Mouse (Mus musculus) C2C12 (cell line): Measurements from ENCODE around the gene Abhd10. TPM values are rescaled to one million over a fixed set of nuclear protein-coding genes. Genes with fewer than 3 reads are reported as not detected.

Experiments
- H3K27me3 ChIP-seq: one replicate; pipeline ENCODE4 v1.6.1; 2011; ENCODE audit not compliant: control insufficient read depth, insufficient read depth, insufficient read length
- H3K36me3 ChIP-seq: one replicate; pipeline ENCODE4 v1.6.1; 2011; ENCODE audit not compliant: control insufficient read depth, insufficient read depth
- H3K4me3 ChIP-seq: one replicate; pipeline ENCODE4 v1.5.1; 2011; ENCODE audit warnings: mild to moderate bottlenecking, control low read depth; ENCODE audit not compliant: poor library complexity, insufficient read depth, severe bottlenecking
- H3K79me2 ChIP-seq: one replicate; pipeline ENCODE4 v1.6.1; 2011; ENCODE audit not compliant: control insufficient read depth, insufficient read depth
- H3K79me3 ChIP-seq: one replicate; pipeline ENCODE4 v1.6.1; 2011; ENCODE audit warnings: low read depth, control low read depth
- H3ac ChIP-seq: one replicate; pipeline ENCODE3; 2011; ENCODE audit warnings: low read depth; ENCODE audit not compliant: control insufficient read depth, insufficient read length
- CEBPB ChIP-seq: IDR thresholded peaks from one replicate; pipeline ENCODE4 v1.6.1; 2011; ENCODE audit warnings: low read depth, mild to moderate bottlenecking, control low read depth, moderate library complexity
- CTCF ChIP-seq: IDR thresholded peaks from one replicate; pipeline ENCODE4 v1.5.1; 2011; ENCODE audit not compliant: control insufficient read depth, insufficient read depth, insufficient read length
- FOSL1 ChIP-seq: IDR thresholded peaks from one replicate; pipeline ENCODE4 v1.8.0; 2011; ENCODE audit warnings: mild to moderate bottlenecking, low read length; ENCODE audit not compliant: poor library complexity, insufficient read depth, severe bottlenecking
- MAX ChIP-seq: IDR thresholded peaks from one replicate; pipeline ENCODE4 v1.6.1; 2011; ENCODE audit warnings: mild to moderate bottlenecking, control low read depth
- MYOD1 ChIP-seq: IDR thresholded peaks from one replicate; pipeline ENCODE4 v1.6.1; 2011; ENCODE audit warnings: low read depth; ENCODE audit not compliant: control insufficient read depth, insufficient read length
- MYOG ChIP-seq: IDR thresholded peaks from one replicate; pipeline ENCODE4 v1.6.1; 2011; ENCODE audit not compliant: control insufficient read depth, insufficient read length; ENCODE audit errors: extremely low read depth
- USF1 ChIP-seq: IDR thresholded peaks from one replicate; pipeline ENCODE4 v1.6.1; 2011; ENCODE audit warnings: low read depth, mild to moderate bottlenecking, control low read depth, moderate library complexity
- polyA plus RNA-seq: library from polyadenylated mRNA; unstranded; fragments of >200 nt; fragmentation: generic; extraction: Trizol; gene quantifications from one replicate; pipeline ENCODE4 v1.2.1, GENCODE M21; 2012; ENCODE audit warnings: missing spikeins

The Abhd10 gene
- polyA plus RNA-seq, 1 experiment = 7.6 TPM

- Histone ChIP-seq H3K4me3 (no peak overlapping the region), H3K79me2 (no peaks in the 10 kb centered on the region), H3K27me3 (no peaks in the 10 kb centered on the region), H3ac (no peak overlapping the region), H3K36me3 (no peaks in the 10 kb centered on the region), H3K79me3 (no peaks in the 10 kb centered on the region)
- TF ChIP-seq FOSL1 (no peak), CEBPB (no peak), MYOG (no peak), MAX (no peak), CTCF (no peak), USF1 (no peak), MYOD1 (no peak)
These were observed 20.2 kb downstream of the Abhd10 start for GRCm38 (mm10) chr16:45722460-45722951.

- Histone ChIP-seq H3K4me3 (no peak overlapping the region), H3K79me3 (no peaks in the 10 kb centered on the region), H3K27me3 (no peaks in the 10 kb centered on the region), H3ac (no peak overlapping the region), H3K36me3 (no peaks in the 10 kb centered on the region), H3K79me2 (no peaks in the 10 kb centered on the region)
- no peak for TF ChIP-seq CEBPB
- no peak for TF ChIP-seq MYOD1
- TF ChIP-seq MAX = no peak
- TF ChIP-seq MYOG = no peak
- no peak for TF ChIP-seq USF1
- TF ChIP-seq FOSL1 = no peak
- no peak for TF ChIP-seq CTCF
These were observed 22.6 kb downstream of the Abhd10 start for GRCm38 (mm10) chr16:45720022-45720630.

DNA sequence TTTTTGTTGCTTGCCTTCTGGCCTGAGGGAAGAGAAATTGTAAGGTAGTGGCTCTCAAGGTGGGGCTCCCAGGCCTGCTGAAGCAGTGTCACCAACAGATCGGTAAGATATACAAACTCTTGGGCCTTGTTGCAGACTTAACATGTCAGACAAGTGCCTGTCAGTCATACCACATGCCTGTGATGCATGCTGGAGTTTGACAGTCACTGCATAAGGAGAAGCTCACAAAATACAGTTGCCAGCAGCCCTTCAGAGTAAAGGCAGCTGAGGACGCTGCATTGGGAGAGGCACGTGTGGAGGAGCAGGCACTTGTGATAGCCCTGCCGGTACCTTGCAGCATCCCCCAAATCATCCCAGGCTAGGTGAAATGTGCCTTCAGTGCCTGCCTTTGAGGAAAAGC is 24.5 kb downstream of the Abhd10 start:
- Histone ChIP-seq H3K79me2 (no peaks in the 10 kb centered on the region), H3K36me3 (no peaks in the 10 kb centered on the region), H3K4me3 (no peak overlapping the region), H3K79me3 (no peaks in the 10 kb centered on the region), H3K27me3 (no peaks in the 10 kb centered on the region), H3ac (no peak overlapping the region)
- TF ChIP-seq FOSL1 = no peak
- no peak for TF ChIP-seq MYOG
- no peak for TF ChIP-seq MAX
- no peak for TF ChIP-seq CTCF
- TF ChIP-seq USF1 = no peak
- no peak for TF ChIP-seq MYOD1
- TF ChIP-seq CEBPB = no peak

GRCm38 (mm10) chr16:45714489-45715150 is 28.1 kb downstream of the Abhd10 start:
- H3K36me3 ChIP-seq = no peaks in the 10 kb centered on the region
- no peaks in the 10 kb centered on the region for H3K79me2 ChIP-seq
- H3K4me3 ChIP-seq = no peak overlapping the region
- no peak overlapping the region for H3ac ChIP-seq
- H3K79me3 ChIP-seq = no peaks in the 10 kb centered on the region
- TF ChIP-seq CTCF (no peak), MAX (no peak), MYOD1 (no peak), MYOG (no peak), FOSL1 (no peak), USF1 (no peak), CEBPB (no peak)
- H3K27me3 ChIP-seq = no peaks in the 10 kb centered on the region

DNA sequence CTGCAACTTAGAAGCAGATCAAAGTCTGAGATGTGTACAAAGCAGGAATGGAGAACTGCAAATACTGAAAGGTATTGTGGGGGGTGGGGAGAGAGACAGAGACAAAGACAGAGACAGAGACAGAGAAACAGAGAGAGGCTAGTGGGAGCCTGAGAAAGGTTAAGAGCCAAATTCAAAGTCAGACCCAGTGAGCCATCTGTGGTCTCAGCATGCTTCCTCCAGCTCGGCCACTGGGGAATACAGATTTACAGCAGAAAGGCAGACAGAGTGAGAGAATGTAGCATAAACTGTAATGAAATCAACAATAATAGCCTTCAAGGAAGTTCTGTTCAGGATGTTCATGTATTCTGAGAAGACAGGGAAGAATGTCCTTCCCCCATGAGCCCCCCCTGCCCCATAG is 28.9 kb downstream of the Abhd10 start:
- H3K79me3 ChIP-seq = no peaks in the 10 kb centered on the region
- H3K79me2 ChIP-seq = no peaks in the 10 kb centered on the region
- no peaks in the 10 kb centered on the region for H3K27me3 ChIP-seq
- H3K4me3 ChIP-seq = no peak overlapping the region
- no peaks in the 10 kb centered on the region for H3K36me3 ChIP-seq
- TF ChIP-seq CEBPB (no peak), USF1 (no peak), MYOD1 (no peak), MYOG (no peak), MAX (no peak), CTCF (no peak), FOSL1 (no peak)
- H3ac ChIP-seq = no peak overlapping the region

DNA sequence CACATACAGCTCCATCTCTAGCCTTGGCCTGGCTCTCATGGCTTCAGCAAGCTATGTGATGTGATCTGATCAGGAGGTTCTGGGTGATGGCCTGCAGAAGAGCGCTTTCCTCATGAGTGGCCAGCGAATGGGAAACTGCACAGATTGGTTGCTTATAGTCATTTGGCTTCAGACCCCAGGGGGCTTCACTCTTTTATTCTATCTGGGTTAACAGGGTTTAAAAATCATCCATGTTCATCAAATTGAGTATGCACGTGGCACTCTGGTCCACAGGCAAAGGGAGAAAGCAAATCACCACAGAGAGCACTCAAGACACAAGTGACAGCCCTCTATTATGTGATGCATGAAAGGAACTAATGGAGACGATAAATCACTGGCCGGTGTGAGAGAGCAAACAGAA is 29.5 kb downstream of the Abhd10 start:
- H3K27me3 ChIP-seq = no peaks in the 10 kb centered on the region
- H3K4me3 ChIP-seq = no peak overlapping the region
- no peaks in the 10 kb centered on the region for H3K79me3 ChIP-seq
- TF ChIP-seq CEBPB (no peak), MAX (no peak), FOSL1 (no peak), USF1 (no peak), CTCF (no peak), MYOD1 (no peak), MYOG (no peak)
- H3K79me2 ChIP-seq = no peaks in the 10 kb centered on the region
- no peak overlapping the region for H3ac ChIP-seq
- no peaks in the 10 kb centered on the region for H3K36me3 ChIP-seq
